Mouse (Mus musculus): ENCODE data around the gene Agpat1. TPM values are rescaled to one million over a fixed set of nuclear protein-coding genes. Genes with fewer than 3 reads are reported as not detected.

Agpat1 gene
- polyA plus RNA-seq, 1 experiment from 2014 or later, result 123 TPM

GRCm38 (mm10) chr17:34639461-34640255 lies 35.6 kb downstream of the Agpat1 start:
- H3K27me3 ChIP-seq (ENCODE audit: control insufficient read depth, insufficient read depth, low read length), result no peaks in the 10 kb centered on the region
- no peaks in the 10 kb centered on the region for H3K36me3 ChIP-seq (ENCODE audit: control insufficient read depth, insufficient read depth, low read length)
- no peak overlapping the region for H3K27ac ChIP-seq (replicated peaks; ENCODE audit: low read depth, low read length)
- DNase-seq, result no peak
- no peak overlapping the region for H3K4me2 ChIP-seq (ENCODE audit: low read length)
- H3K9ac ChIP-seq (replicated peaks; ENCODE audit: low read length), result no peak overlapping the region
- ATAC-seq (ENCODE audit: low FRiP score, low TSS enrichment), result no peak
- H3K9me3 ChIP-seq (ENCODE audit: control insufficient read depth, low read length), result no peaks in the 10 kb centered on the region
- no peaks in the 10 kb centered on the region for H3K4me1 ChIP-seq (ENCODE audit: control insufficient read depth, insufficient read depth, low read length)
- WGBS, result 86% methylated on average over 7 of the region's 7 CpGs
- H3K4me3 ChIP-seq (replicated peaks; ENCODE audit: low read depth, low read length), result no peak overlapping the region

DNA sequence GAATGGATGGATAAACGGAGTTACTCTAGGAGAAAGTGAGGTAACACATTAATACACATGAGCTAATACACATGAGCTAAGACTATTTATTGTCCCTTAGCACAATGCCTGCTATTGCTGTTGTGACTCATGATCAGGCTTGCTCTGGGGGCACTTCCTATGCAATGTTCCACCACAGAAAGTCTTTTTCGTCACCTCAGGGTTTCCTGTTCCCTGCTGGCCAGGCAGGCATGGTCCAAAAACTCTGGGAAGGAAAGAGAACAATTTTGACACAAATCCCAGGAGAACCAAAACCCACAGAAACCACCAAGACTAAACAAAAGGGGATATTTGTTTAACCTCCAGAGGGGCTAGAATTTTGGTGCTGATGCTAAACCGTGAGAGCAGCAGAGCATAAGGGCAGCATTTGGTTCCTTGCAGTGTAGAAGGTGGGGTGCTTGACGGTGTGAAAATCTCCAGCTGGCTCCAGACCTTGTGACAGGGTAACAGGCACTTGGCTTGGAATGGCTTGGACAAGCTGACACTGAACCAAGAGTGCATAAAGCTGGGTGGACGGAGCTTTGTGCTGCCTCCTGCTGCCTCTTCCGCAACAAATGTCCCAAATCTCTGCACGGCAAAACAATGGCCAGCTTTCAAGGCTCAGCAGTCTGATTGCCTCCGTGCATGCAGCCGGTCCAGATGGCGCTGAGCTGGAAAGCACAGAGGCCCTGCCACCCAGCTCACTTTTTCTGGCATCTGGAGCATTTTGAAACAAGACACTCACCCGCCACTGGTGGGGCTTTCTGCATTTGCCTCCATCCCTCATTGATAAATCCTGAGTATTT lies 36.9 kb downstream of the Agpat1 start:
- peak; percentile 64 for DNase-seq
- WGBS, result 12% methylated on average over 11 of the region's 11 CpGs
- ATAC-seq (ENCODE audit: low FRiP score, low TSS enrichment), result peak; percentile 25; the same call in 1 of the 2 replicates
- peaks cover 11% of the 10 kb centered on the region for H3K4me1 ChIP-seq (ENCODE audit: control insufficient read depth, insufficient read depth, low read length)
- peak overlapping the region; percentile 73 for H3K27ac ChIP-seq (replicated peaks; ENCODE audit: low read depth, low read length)
- H3K4me2 ChIP-seq (ENCODE audit: low read length), result no peak overlapping the region
- H3K9me3 ChIP-seq (ENCODE audit: control insufficient read depth, low read length), result no peaks in the 10 kb centered on the region
- H3K27me3 ChIP-seq (ENCODE audit: control insufficient read depth, insufficient read depth, low read length), result no peaks in the 10 kb centered on the region
- H3K9ac ChIP-seq (replicated peaks; ENCODE audit: low read length), result peak overlapping the region; percentile 16; the same call in 1 of the 2 replicates
- H3K36me3 ChIP-seq (ENCODE audit: control insufficient read depth, insufficient read depth, low read length), result no peaks in the 10 kb centered on the region; the same call in 1 of the 2 replicates
- H3K4me3 ChIP-seq (replicated peaks; ENCODE audit: low read depth, low read length), result no peak overlapping the region

GRCm38 (mm10) chr17:34641945-34642344 lies 37.9 kb downstream of the Agpat1 start:
- no peak for ATAC-seq (ENCODE audit: low FRiP score, low TSS enrichment)
- H3K27me3 ChIP-seq (ENCODE audit: control insufficient read depth, insufficient read depth, low read length), result no peaks in the 10 kb centered on the region
- no peak for DNase-seq
- H3K9me3 ChIP-seq (ENCODE audit: control insufficient read depth, low read length), result no peaks in the 10 kb centered on the region
- H3K4me2 ChIP-seq (ENCODE audit: low read length), result no peak overlapping the region
- H3K27ac ChIP-seq (replicated peaks; ENCODE audit: low read depth, low read length), result no peak overlapping the region
- H3K9ac ChIP-seq (replicated peaks; ENCODE audit: low read length), result no peak overlapping the region
- peaks cover 12% of the 10 kb centered on the region for H3K4me1 ChIP-seq (ENCODE audit: control insufficient read depth, insufficient read depth, low read length)
- 93% methylated on average over 3 of the region's 3 CpGs for WGBS
- no peaks in the 10 kb centered on the region; the same call in 1 of the 2 replicates for H3K36me3 ChIP-seq (ENCODE audit: control insufficient read depth, insufficient read depth, low read length)
- no peak overlapping the region for H3K4me3 ChIP-seq (replicated peaks; ENCODE audit: low read depth, low read length)

GRCm38 (mm10) chr17:34643379-34643778 lies 39.3 kb downstream of the Agpat1 start:
- peaks cover 20% of the 10 kb centered on the region for H3K4me1 ChIP-seq (ENCODE audit: control insufficient read depth, insufficient read depth, low read length)
- no peak overlapping the region for H3K27ac ChIP-seq (replicated peaks; ENCODE audit: low read depth, low read length)
- no peak overlapping the region for H3K9ac ChIP-seq (replicated peaks; ENCODE audit: low read length)
- peaks cover under 1% of the 10 kb centered on the region; the same call in 1 of the 2 replicates for H3K36me3 ChIP-seq (ENCODE audit: control insufficient read depth, insufficient read depth, low read length)
- no peaks in the 10 kb centered on the region for H3K9me3 ChIP-seq (ENCODE audit: control insufficient read depth, low read length)
- no peaks in the 10 kb centered on the region for H3K27me3 ChIP-seq (ENCODE audit: control insufficient read depth, insufficient read depth, low read length)
- DNase-seq (no peak), ATAC-seq (ENCODE audit: low FRiP score, low TSS enrichment) (no peak)
- H3K4me2 ChIP-seq (ENCODE audit: low read length), result no peak overlapping the region
- 91% methylated on average over 4 of the region's 4 CpGs for WGBS
- no peak overlapping the region for H3K4me3 ChIP-seq (replicated peaks; ENCODE audit: low read depth, low read length)

- ATAC-seq (ENCODE audit: low FRiP score, low TSS enrichment), result no peak
- H3K4me2 ChIP-seq (ENCODE audit: low read length), result peak overlapping the region; percentile 27; the same call in 1 of the 2 replicates
Measured at GRCm38 (mm10) chr17:34643944-34644343, 39.9 kb downstream of the Agpat1 start.

GRCm38 (mm10) chr17:34644608-34645007 lies 40.5 kb downstream of the Agpat1 start, which contains the start of gene Fkbpl:
Gene Fkbpl (plus strand): TSS chr17:34644764.
- WGBS, result under 1% methylated on average over 16 of the region's 16 CpGs
- Histone ChIP-seq H3K27ac (replicated peaks; ENCODE audit: low read depth, low read length) (peak within 1 kb of the TSS; percentile 77), H3K27me3 (ENCODE audit: control insufficient read depth, insufficient read depth, low read length) (no peaks in the 10 kb centered on the region), H3K9me3 (ENCODE audit: control insufficient read depth, low read length) (no peaks in the 10 kb centered on the region), H3K4me1 (ENCODE audit: control insufficient read depth, insufficient read depth, low read length) (peaks cover 20% of the 10 kb centered on the region), H3K36me3 (ENCODE audit: control insufficient read depth, insufficient read depth, low read length) (peaks cover 12% of the 10 kb centered on the region), H3K4me3 (replicated peaks; ENCODE audit: low read depth, low read length) (peak within 1 kb of the TSS; percentile 55), H3K4me2 (ENCODE audit: low read length) (peak within 1 kb of the TSS; percentile 70), H3K9ac (replicated peaks; ENCODE audit: low read length) (peak within 1 kb of the TSS; percentile 56)
- DNase-seq (peak; percentile 98), ATAC-seq (ENCODE audit: low FRiP score, low TSS enrichment) (peak; percentile 75)

More at GRCm38 (mm10) chr17:34643944-34644343, 39.9 kb downstream of the Agpat1 start:
- Histone ChIP-seq H3K27ac (replicated peaks; ENCODE audit: low read depth, low read length) (no peak overlapping the region), H3K4me3 (replicated peaks; ENCODE audit: low read depth, low read length) (no peak overlapping the region), H3K36me3 (ENCODE audit: control insufficient read depth, insufficient read depth, low read length) (peaks cover 6% of the 10 kb centered on the region), H3K9ac (replicated peaks; ENCODE audit: low read length) (no peak overlapping the region), H3K4me1 (ENCODE audit: control insufficient read depth, insufficient read depth, low read length) (peaks cover 20% of the 10 kb centered on the region), H3K9me3 (ENCODE audit: control insufficient read depth, low read length) (no peaks in the 10 kb centered on the region), H3K27me3 (ENCODE audit: control insufficient read depth, insufficient read depth, low read length) (no peaks in the 10 kb centered on the region)
- 86% methylated on average over 10 of the region's 10 CpGs for WGBS
- DNase-seq, result no peak

GRCm38 (mm10) chr17:34645256-34645829 lies 41.3 kb downstream of the Agpat1 start:
- H3K27ac ChIP-seq (replicated peaks; ENCODE audit: low read depth, low read length), result peak overlapping the region; percentile 77; the same call in 1 of the 2 replicates
- no peaks in the 10 kb centered on the region for H3K27me3 ChIP-seq (ENCODE audit: control insufficient read depth, insufficient read depth, low read length)
- peak overlapping the region; percentile 55 for H3K4me3 ChIP-seq (replicated peaks; ENCODE audit: low read depth, low read length)
- no peak for DNase-seq
- H3K36me3 ChIP-seq (ENCODE audit: control insufficient read depth, insufficient read depth, low read length), result peaks cover 20% of the 10 kb centered on the region
- peak overlapping the region; percentile 70 for H3K4me2 ChIP-seq (ENCODE audit: low read length)
- H3K9me3 ChIP-seq (ENCODE audit: control insufficient read depth, low read length), result no peaks in the 10 kb centered on the region
- H3K4me1 ChIP-seq (ENCODE audit: control insufficient read depth, insufficient read depth, low read length), result peaks cover 20% of the 10 kb centered on the region
- peak overlapping the region; percentile 56 for H3K9ac ChIP-seq (replicated peaks; ENCODE audit: low read length)
- 44% methylated on average over 10 of the region's 10 CpGs for WGBS
- no peak for ATAC-seq (ENCODE audit: low FRiP score, low TSS enrichment)

- no peak for ATAC-seq (ENCODE audit: low FRiP score, low TSS enrichment)
- no peak for DNase-seq
- Histone ChIP-seq H3K27me3 (ENCODE audit: control insufficient read depth, insufficient read depth, low read length) (no peaks in the 10 kb centered on the region), H3K4me2 (ENCODE audit: low read length) (peak overlapping the region; percentile 70), H3K4me1 (ENCODE audit: control insufficient read depth, insufficient read depth, low read length) (peaks cover 20% of the 10 kb centered on the region), H3K9me3 (ENCODE audit: control insufficient read depth, low read length) (no peaks in the 10 kb centered on the region), H3K36me3 (ENCODE audit: control insufficient read depth, insufficient read depth, low read length) (peaks cover 26% of the 10 kb centered on the region), H3K9ac (replicated peaks; ENCODE audit: low read length) (no peak overlapping the region), H3K4me3 (replicated peaks; ENCODE audit: low read depth, low read length) (no peak overlapping the region), H3K27ac (replicated peaks; ENCODE audit: low read depth, low read length) (no peak overlapping the region)
- WGBS, result 91% methylated on average over 30 of the region's 30 CpGs
Measured at GRCm38 (mm10) chr17:34645831-34646511, 41.9 kb downstream of the Agpat1 start.
